Mouse (Mus musculus): ENCODE measurements around the gene Cox16. TPM values are rescaled to one million over a fixed set of nuclear protein-coding genes. Genes with fewer than 3 reads are reported as not detected.
"Not testable (repeated sequence)": the region's sequence is repeated elsewhere in the genome, so short reads cannot be mapped to it uniquely, and the experiment has no call there.

The Cox16 gene
- polyA plus RNA-seq, 1 experiment from 2014 or later, result 105 TPM

DNA sequence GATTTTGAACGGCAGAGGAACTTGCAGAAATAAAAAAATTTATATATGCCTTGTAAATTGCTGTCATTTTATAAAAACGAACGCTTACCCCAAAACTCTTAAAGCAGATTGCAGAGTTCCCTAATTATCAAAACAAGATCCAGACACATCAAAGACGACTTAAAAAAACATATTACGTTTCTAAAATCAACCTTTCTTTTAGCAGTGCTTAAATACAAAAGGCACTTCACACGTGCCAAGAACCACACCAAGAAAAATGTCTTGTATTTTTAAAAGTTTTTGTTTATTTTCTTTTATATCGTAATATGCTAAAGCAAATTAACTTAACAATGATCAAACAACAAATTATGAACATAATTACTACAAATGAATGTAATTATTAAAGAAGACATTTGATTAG is 715 bp downstream of the Cox16 start:
- Histone ChIP-seq H3K4me2 (ENCODE audit: low read length) (peak overlapping the region; percentile 75), H3K9ac (ENCODE audit: low read length) (peak overlapping the region; percentile 82), H3K4me3 (ENCODE audit: control insufficient read depth in 1 of 2, insufficient read depth in 1 of 2, low read depth in 1 of 2, low read length in 2 of 2) (peak overlapping the region; percentile 80 to 93), H3K9me3 (ENCODE audit: control insufficient read depth, low read length) (no peaks in the 10 kb centered on the region), H3K27me3 (ENCODE audit: control insufficient read depth, insufficient read depth, low read length) (no peaks in the 10 kb centered on the region), H3K27ac (replicated peaks in 1 of 2; ENCODE audit: control insufficient read depth in 1 of 2, insufficient read depth in 1 of 2, low read depth in 2 of 2, low read length in 2 of 2) (peak overlapping the region in 1 of 2 experiments; percentile 90; a peak in 2 of 4 replicates), H3K36me3 (ENCODE audit: control insufficient read depth, insufficient read depth, low read length) (no peaks in the 10 kb centered on the region), H3K4me1 (ENCODE audit: control insufficient read depth in 2 of 2, insufficient read depth in 2 of 2, low read length in 2 of 2) (no peaks in the 10 kb centered on the region)
- WGBS, result 3% methylated on average over 7 of the region's 7 CpGs
- no peak for ATAC-seq (ENCODE audit: insufficient number of reproducible peaks, insufficient read depth, low FRiP score, low read depth)

DNA sequence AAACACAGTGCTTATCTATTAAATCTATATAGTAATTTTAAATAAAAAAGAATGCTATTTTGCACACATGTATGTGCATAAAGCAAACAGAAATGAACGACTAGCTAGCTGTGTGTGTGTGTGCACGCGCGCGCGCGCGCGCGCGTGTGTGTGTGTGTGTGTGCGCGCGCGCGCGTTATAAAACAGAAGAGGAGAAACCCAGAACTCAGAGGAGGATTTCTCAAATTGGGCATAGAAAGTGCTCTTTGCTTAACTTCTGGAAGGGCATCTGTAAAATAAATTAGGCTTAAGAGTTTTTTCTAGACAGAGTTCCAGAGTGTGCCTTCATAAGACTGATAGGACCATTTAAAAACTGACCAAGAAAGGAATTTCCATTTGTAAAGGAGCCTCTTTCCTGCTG is 1.3 kb downstream of the Cox16 start:
- Histone ChIP-seq H3K36me3 (ENCODE audit: control insufficient read depth, insufficient read depth, low read length) (no peaks in the 10 kb centered on the region), H3K27me3 (ENCODE audit: control insufficient read depth, insufficient read depth, low read length) (no peaks in the 10 kb centered on the region), H3K9ac (ENCODE audit: low read length) (peak overlapping the region; percentile 82), H3K27ac (replicated peaks in 1 of 2; ENCODE audit: control insufficient read depth in 1 of 2, insufficient read depth in 1 of 2, low read depth in 2 of 2, low read length in 2 of 2) (no peak overlapping the region), H3K9me3 (ENCODE audit: control insufficient read depth, low read length) (no peaks in the 10 kb centered on the region), H3K4me1 (ENCODE audit: control insufficient read depth in 2 of 2, insufficient read depth in 2 of 2, low read length in 2 of 2) (no peaks in the 10 kb centered on the region), H3K4me3 (ENCODE audit: control insufficient read depth in 1 of 2, insufficient read depth in 1 of 2, low read depth in 1 of 2, low read length in 2 of 2) (peak overlapping the region; percentile 24 to 80), H3K4me2 (ENCODE audit: low read length) (peak overlapping the region; percentile 75)
- WGBS, result 34% methylated on average over 17 of the region's 17 CpGs
- no peak for ATAC-seq (ENCODE audit: insufficient number of reproducible peaks, insufficient read depth, low FRiP score, low read depth)

DNA sequence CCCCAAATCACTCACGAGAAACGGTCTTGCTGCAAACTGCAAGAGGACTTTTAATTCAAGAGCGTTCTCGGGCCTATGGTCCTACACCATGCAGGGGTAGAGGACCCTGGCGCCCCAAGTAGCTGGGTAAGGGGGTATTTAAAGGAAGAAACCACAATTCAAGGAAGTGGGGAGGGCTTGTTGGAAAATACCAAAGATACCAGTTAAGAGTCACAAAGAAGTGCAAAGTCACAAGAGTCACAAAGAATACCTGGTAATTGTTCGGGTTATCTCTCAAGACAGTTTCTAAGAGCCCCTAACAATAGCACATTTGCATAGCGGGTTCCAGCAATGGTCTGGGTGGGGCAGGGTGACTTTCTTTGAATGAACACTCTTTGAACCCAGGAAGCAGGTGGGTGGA is 25.9 kb downstream of the Cox16 start:
- not testable (repeated sequence) for H3K36me3 ChIP-seq (ENCODE audit: control insufficient read depth, insufficient read depth, low read length); H3K27me3 ChIP-seq (ENCODE audit: control insufficient read depth, insufficient read depth, low read length); H3K27ac ChIP-seq (replicated peaks in 1 of 2; ENCODE audit: control insufficient read depth in 1 of 2, insufficient read depth in 1 of 2, low read depth in 2 of 2, low read length in 2 of 2); H3K4me3 ChIP-seq (ENCODE audit: control insufficient read depth in 1 of 2, insufficient read depth in 1 of 2, low read depth in 1 of 2, low read length in 2 of 2); H3K4me1 ChIP-seq (ENCODE audit: control insufficient read depth in 2 of 2, insufficient read depth in 2 of 2, low read length in 2 of 2); ATAC-seq (ENCODE audit: insufficient number of reproducible peaks, insufficient read depth, low FRiP score, low read depth); H3K9ac ChIP-seq (ENCODE audit: low read length); H3K4me2 ChIP-seq (ENCODE audit: low read length)
- H3K9me3 ChIP-seq (ENCODE audit: control insufficient read depth, low read length), result peaks cover 15% of the 10 kb centered on the region
- 93% methylated on average over 7 of the region's 7 CpGs for WGBS

DNA sequence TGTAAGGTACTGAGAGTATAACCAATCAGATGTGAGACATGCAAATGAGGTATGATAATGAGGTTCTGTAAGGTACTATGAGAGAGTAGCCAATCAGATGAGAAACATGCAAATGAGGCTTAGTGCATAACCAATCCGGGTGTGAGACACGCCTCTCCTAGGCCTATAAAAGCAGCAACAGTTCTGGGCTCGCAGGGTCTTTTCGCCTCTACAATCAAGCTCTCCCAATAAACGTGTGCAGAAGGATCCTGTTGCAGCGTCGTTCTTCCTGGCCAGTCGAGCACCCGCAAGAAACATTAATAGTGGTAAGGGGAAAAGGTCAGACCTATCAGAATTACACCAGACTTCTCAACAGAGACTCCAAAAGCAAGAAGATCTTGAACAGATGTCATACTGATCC is 45.9 kb downstream of the Cox16 start:
- not testable (repeated sequence) for H3K36me3 ChIP-seq (ENCODE audit: control insufficient read depth, insufficient read depth, low read length); ATAC-seq (ENCODE audit: insufficient number of reproducible peaks, insufficient read depth, low FRiP score, low read depth); H3K4me3 ChIP-seq (ENCODE audit: control insufficient read depth in 1 of 2, insufficient read depth in 1 of 2, low read depth in 1 of 2, low read length in 2 of 2); H3K27me3 ChIP-seq (ENCODE audit: control insufficient read depth, insufficient read depth, low read length); H3K9me3 ChIP-seq (ENCODE audit: control insufficient read depth, low read length); H3K4me2 ChIP-seq (ENCODE audit: low read length); H3K4me1 ChIP-seq (ENCODE audit: control insufficient read depth in 2 of 2, insufficient read depth in 2 of 2, low read length in 2 of 2); H3K27ac ChIP-seq (replicated peaks in 1 of 2; ENCODE audit: control insufficient read depth in 1 of 2, insufficient read depth in 1 of 2, low read depth in 2 of 2, low read length in 2 of 2); H3K9ac ChIP-seq (ENCODE audit: low read length)
- 97% methylated on average over 9 of the region's 9 CpGs for WGBS

DNA sequence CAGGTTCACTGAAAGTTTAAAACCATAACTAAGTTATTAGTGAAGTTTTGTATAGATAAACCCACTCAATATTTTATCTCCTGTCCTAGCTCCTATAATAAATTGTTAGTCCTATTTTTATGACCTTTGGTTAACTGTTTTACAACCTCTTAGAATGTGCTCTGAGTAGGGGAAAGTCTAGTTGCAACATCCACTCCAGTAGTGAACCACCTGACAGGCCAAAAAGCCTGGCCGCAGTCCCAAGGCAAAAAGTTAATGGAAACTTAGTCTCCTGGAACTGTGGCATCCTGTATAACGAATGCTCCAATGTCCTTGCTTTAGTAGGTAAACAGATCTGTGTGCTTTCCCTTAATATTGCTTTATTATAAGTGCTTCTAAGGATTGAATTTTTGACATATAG is 50.1 kb downstream of the Cox16 start:
- 92% methylated on average over 2 of the region's 2 CpGs for WGBS
- H3K9ac ChIP-seq (ENCODE audit: low read length); H3K4me3 ChIP-seq (ENCODE audit: control insufficient read depth in 1 of 2, insufficient read depth in 1 of 2, low read depth in 1 of 2, low read length in 2 of 2); H3K9me3 ChIP-seq (ENCODE audit: control insufficient read depth, low read length); H3K27ac ChIP-seq (replicated peaks in 1 of 2; ENCODE audit: control insufficient read depth in 1 of 2, insufficient read depth in 1 of 2, low read depth in 2 of 2, low read length in 2 of 2); H3K4me2 ChIP-seq (ENCODE audit: low read length); ATAC-seq (ENCODE audit: insufficient number of reproducible peaks, insufficient read depth, low FRiP score, low read depth); H3K4me1 ChIP-seq (ENCODE audit: control insufficient read depth in 2 of 2, insufficient read depth in 2 of 2, low read length in 2 of 2); H3K36me3 ChIP-seq (ENCODE audit: control insufficient read depth, insufficient read depth, low read length); H3K27me3 ChIP-seq (ENCODE audit: control insufficient read depth, insufficient read depth, low read length): not testable (repeated sequence)

DNA sequence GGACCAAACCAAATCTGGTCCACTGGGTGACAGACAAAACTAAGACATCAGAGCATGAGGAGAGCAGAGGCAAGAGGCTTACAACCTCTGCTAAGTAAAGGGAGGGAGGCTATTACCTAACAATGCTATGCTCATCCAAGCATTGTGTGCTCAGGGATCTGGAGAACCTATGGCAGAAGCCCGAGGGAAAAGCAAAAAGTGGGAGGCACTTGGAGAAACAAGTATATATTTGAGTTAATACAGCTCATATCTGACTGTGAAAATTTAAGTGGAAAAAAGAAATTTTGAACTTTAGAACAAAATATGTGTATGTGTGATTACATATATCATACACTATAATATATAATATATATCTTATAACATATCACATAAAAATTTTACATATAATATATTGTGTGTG is 63.1 kb downstream of the Cox16 start, which contains the start of gene Adam4:
Gene Adam4, minus strand, starts transcription at position 101 of the 400 bp plus-strand sequence.
- H3K4me2 ChIP-seq (ENCODE audit: low read length), result no peak within 1 kb of the TSS
- H3K27me3 ChIP-seq (ENCODE audit: control insufficient read depth, insufficient read depth, low read length), result no peaks in the 10 kb centered on the region
- H3K27ac ChIP-seq (replicated peaks in 1 of 2; ENCODE audit: control insufficient read depth in 1 of 2, insufficient read depth in 1 of 2, low read depth in 2 of 2, low read length in 2 of 2), result no peak within 1 kb of the TSS
- 0 out of 2 replicates have a peak, but pooled peaks cover 10% of the 10 kb centered on the region for H3K9me3 ChIP-seq (ENCODE audit: control insufficient read depth, low read length)
- 88% methylated on average over 1 of the region's 1 CpGs for WGBS
- no peaks in the 10 kb centered on the region for H3K36me3 ChIP-seq (ENCODE audit: control insufficient read depth, insufficient read depth, low read length)
- H3K4me1 ChIP-seq (ENCODE audit: control insufficient read depth in 2 of 2, insufficient read depth in 2 of 2, low read length in 2 of 2), result no peaks in the 10 kb centered on the region
- H3K9ac ChIP-seq (ENCODE audit: low read length), result no peak within 1 kb of the TSS
- no peak for ATAC-seq (ENCODE audit: insufficient number of reproducible peaks, insufficient read depth, low FRiP score, low read depth)
- H3K4me3 ChIP-seq (ENCODE audit: control insufficient read depth in 1 of 2, insufficient read depth in 1 of 2, low read depth in 1 of 2, low read length in 2 of 2), result no peak within 1 kb of the TSS

DNA sequence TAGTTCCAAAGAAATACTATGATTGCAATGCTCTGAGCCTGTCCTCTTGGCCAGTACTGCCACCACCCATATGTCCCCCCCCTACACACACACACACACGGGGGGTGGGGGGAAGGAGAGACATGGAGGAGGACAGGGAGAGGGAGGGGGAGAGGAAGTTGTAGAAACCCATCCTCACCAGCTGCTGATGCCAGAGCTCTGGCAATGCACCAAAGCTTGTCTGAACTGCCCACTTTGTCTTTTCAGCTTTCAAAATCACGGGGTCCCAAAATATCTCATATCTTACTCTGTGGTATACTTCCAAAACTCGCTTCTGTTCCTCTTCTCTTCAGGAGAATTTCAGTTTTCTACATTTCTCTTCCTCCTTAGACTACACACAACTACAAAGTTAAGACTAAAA is 71.7 kb downstream of the Cox16 start:
- Histone ChIP-seq H3K9me3 (ENCODE audit: control insufficient read depth, low read length) (no peaks in the 10 kb centered on the region), H3K27me3 (ENCODE audit: control insufficient read depth, insufficient read depth, low read length) (no peaks in the 10 kb centered on the region), H3K4me1 (ENCODE audit: control insufficient read depth in 2 of 2, insufficient read depth in 2 of 2, low read length in 2 of 2) (no peaks in the 10 kb centered on the region), H3K36me3 (ENCODE audit: control insufficient read depth, insufficient read depth, low read length) (no peaks in the 10 kb centered on the region), H3K27ac (replicated peaks in 1 of 2; ENCODE audit: control insufficient read depth in 1 of 2, insufficient read depth in 1 of 2, low read depth in 2 of 2, low read length in 2 of 2) (no peak overlapping the region), H3K4me2 (ENCODE audit: low read length) (no peak overlapping the region), H3K9ac (ENCODE audit: low read length) (no peak overlapping the region), H3K4me3 (ENCODE audit: control insufficient read depth in 1 of 2, insufficient read depth in 1 of 2, low read depth in 1 of 2, low read length in 2 of 2) (no peak overlapping the region)
- ATAC-seq (ENCODE audit: insufficient number of reproducible peaks, insufficient read depth, low FRiP score, low read depth), result no peak
- 71% methylated on average over 3 of the region's 3 CpGs for WGBS

DNA sequence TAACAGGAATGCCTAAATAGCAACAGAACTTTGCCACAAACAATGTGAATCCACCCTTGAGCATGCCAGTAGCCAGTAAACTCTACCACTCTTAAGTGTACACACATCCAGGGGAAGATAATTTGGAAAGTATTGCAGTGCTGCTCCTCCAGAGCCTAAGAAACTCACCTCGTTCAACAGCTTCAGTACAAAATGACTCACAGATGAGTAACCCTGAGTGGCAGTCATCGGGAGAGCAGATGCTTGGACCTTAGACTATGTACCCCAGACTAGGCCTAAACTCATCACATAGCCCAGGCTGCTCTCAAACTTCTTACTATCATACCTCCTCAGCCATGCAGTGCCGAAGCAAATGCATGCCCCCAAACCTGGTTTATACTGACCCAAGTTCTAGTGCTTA is 76.0 kb downstream of the Cox16 start:
- H3K9ac ChIP-seq (ENCODE audit: low read length), result no peak overlapping the region
- no peaks in the 10 kb centered on the region for H3K36me3 ChIP-seq (ENCODE audit: control insufficient read depth, insufficient read depth, low read length)
- H3K4me1 ChIP-seq (ENCODE audit: control insufficient read depth in 2 of 2, insufficient read depth in 2 of 2, low read length in 2 of 2), result no peaks in the 10 kb centered on the region
- no peaks in the 10 kb centered on the region for H3K9me3 ChIP-seq (ENCODE audit: control insufficient read depth, low read length)
- no peak overlapping the region for H3K4me3 ChIP-seq (ENCODE audit: control insufficient read depth in 1 of 2, insufficient read depth in 1 of 2, low read depth in 1 of 2, low read length in 2 of 2)
- WGBS, result 82% methylated on average over 3 of the region's 3 CpGs
- no peak overlapping the region for H3K27ac ChIP-seq (replicated peaks in 1 of 2; ENCODE audit: control insufficient read depth in 1 of 2, insufficient read depth in 1 of 2, low read depth in 2 of 2, low read length in 2 of 2)
- ATAC-seq (ENCODE audit: insufficient number of reproducible peaks, insufficient read depth, low FRiP score, low read depth), result no peak
- no peak overlapping the region for H3K4me2 ChIP-seq (ENCODE audit: low read length)
- H3K27me3 ChIP-seq (ENCODE audit: control insufficient read depth, insufficient read depth, low read length), result no peaks in the 10 kb centered on the region

Data from heart, embryonic 14.5 days (tissue).